ENCODE assay signal across 21 mouse cellular contexts in genomic region chr5:100837907-100838306, GRCm38 (mm10). TPM values are rescaled to one million over a fixed set of nuclear protein-coding genes. Genes with fewer than 3 reads are reported as not detected.
DNase-seq lines count a peak whose midpoint lies in the region; ATAC-seq and TF ChIP-seq lines count a peak whose summit lies in the region.
"Had no signal": no experiment of that assay in that cellular context is flagged by ENCODE, and none has a peak within 500 bp of the region (broad histone marks: within the 10 kb centered on the region; RNA-seq: fewer than 3 reads in every experiment).

No protein-coding gene starts in this region.

- peaks cover 2% of the 10 kb centered on the region for H3K4me1 ChIP-seq in heart, adult 2 months (ENCODE audit: control insufficient read depth, insufficient read depth, low read length)
- peaks cover 26% of the 10 kb centered on the region for H3K4me1 ChIP-seq in heart, embryonic 15.5 days (replicated peaks)
- no peaks in the 10 kb centered on the region for H3K4me1 ChIP-seq in intestine, embryonic 15.5 days (replicated peaks)
- H3K4me1 ChIP-seq: hindbrain, embryonic 12.5 days; midbrain, embryonic 12.5 days; neural tube, embryonic 13.5 days had no signal

- no peak for TF ChIP-seq CTCF in heart, adult 2 months (IDR thresholded peaks at IDR 0.05)

- H3K9ac ChIP-seq in heart, adult 2 months (ENCODE audit: low read depth, low read length), result no peak overlapping the region
- H3K9ac ChIP-seq in heart, embryonic 15.5 days, result no peak overlapping the region
- no peak overlapping the region for H3K9ac ChIP-seq in intestine, embryonic 15.5 days
- H3K9ac ChIP-seq: hindbrain, embryonic 12.5 days; midbrain, embryonic 12.5 days; neural tube, embryonic 13.5 days had no signal

- no peak for TF ChIP-seq POLR2A in heart, adult 2 months (IDR thresholded peaks at IDR 0.05; ENCODE audit: insufficient read depth, low read depth, low read length)

- no peak overlapping the region for H3K4me3 ChIP-seq in heart, adult 2 months
- H3K4me3 ChIP-seq in heart, embryonic 15.5 days, result no peak overlapping the region
- no peak overlapping the region for H3K4me3 ChIP-seq in intestine, embryonic 15.5 days (replicated peaks)
- H3K4me3 ChIP-seq: hindbrain, embryonic 12.5 days; midbrain, embryonic 12.5 days; neural tube, embryonic 13.5 days had no signal

- H3K27ac ChIP-seq in heart, adult 2 months, result no peak overlapping the region; the same call in 1 of the 2 replicates
- peak overlapping the region; percentile 75 for H3K27ac ChIP-seq in heart, embryonic 15.5 days
- H3K27ac ChIP-seq in intestine, embryonic 15.5 days, result no peak overlapping the region
- H3K27ac ChIP-seq: hindbrain, embryonic 12.5 days; macrophage; midbrain, embryonic 12.5 days; neural tube, embryonic 13.5 days had no signal

- no peaks in the 10 kb centered on the region; the same call in 1 of the 2 replicates for H3K9me3 ChIP-seq in heart, embryonic 15.5 days (replicated peaks)
- H3K9me3 ChIP-seq in intestine, embryonic 15.5 days, result no peaks in the 10 kb centered on the region
- H3K9me3 ChIP-seq: G1E; hindbrain, embryonic 12.5 days had no signal

- H3K36me3 ChIP-seq in heart, adult 2 months (ENCODE audit: control insufficient read depth, insufficient read depth, low read length), result no peaks in the 10 kb centered on the region
- H3K36me3 ChIP-seq in heart, embryonic 15.5 days, result no peaks in the 10 kb centered on the region; the same call in 1 of the 2 replicates
- no peaks in the 10 kb centered on the region for H3K36me3 ChIP-seq in intestine, embryonic 15.5 days
- H3K36me3 ChIP-seq: G1E; hindbrain, embryonic 12.5 days; midbrain, embryonic 12.5 days; neural tube, embryonic 13.5 days had no signal

- intact Hi-C loops in heart, adult 2 months (cut with DNase I), result no loop called here

- H3K4me2 ChIP-seq in heart, embryonic 15.5 days, result no peak overlapping the region
- H3K4me2 ChIP-seq in intestine, embryonic 15.5 days (replicated peaks), result no peak overlapping the region
- H3K4me2 ChIP-seq: hindbrain, embryonic 12.5 days; midbrain, embryonic 12.5 days; neural tube, embryonic 13.5 days had no signal

- ATAC-seq in heart, embryonic 15.5 days (replicated peaks; ENCODE audit: insufficient number of reproducible peaks, insufficient read depth, low FRiP score, low read depth), result peak; percentile 94
- peak; percentile 47; the same call in 1 of the 2 replicates for ATAC-seq in intestine, embryonic 15.5 days
- ATAC-seq: CD4-positive, CD25-positive, alpha-beta regulatory T cell, adult 4 months; forebrain, embryonic 14.5 days had no signal

- H3K79me2 ChIP-seq in heart, adult 2 months (replicated peaks; ENCODE audit: control insufficient read depth, insufficient read depth, low read length), result no peaks in the 10 kb centered on the region; the same call in 1 of the 2 replicates

- TF ChIP-seq EP300 in heart, adult 2 months (IDR thresholded peaks at IDR 0.05; ENCODE audit: insufficient read depth, low read depth, low read length), result peak; percentile 97

- 21% methylated on average over 7 of the region's 7 CpGs for WGBS in heart, adult 2 months
- WGBS in heart, embryonic 15.5 days, result 22% methylated on average over 7 of the region's 7 CpGs
- WGBS in intestine, embryonic 15.5 days, result 62% methylated on average over 7 of the region's 7 CpGs

- H3K27me3 ChIP-seq in heart, adult 2 months (ENCODE audit: control insufficient read depth, insufficient read depth, low read length), result no peaks in the 10 kb centered on the region
- no peaks in the 10 kb centered on the region for H3K27me3 ChIP-seq in heart, embryonic 15.5 days
- H3K27me3 ChIP-seq in intestine, embryonic 15.5 days (replicated peaks), result no peaks in the 10 kb centered on the region
- H3K27me3 ChIP-seq: hindbrain, embryonic 12.5 days; midbrain, embryonic 12.5 days; neural tube, embryonic 13.5 days had no signal

- DNase-seq in MN1 (ENCODE audit: low spot score) (peak; percentile 40), liver (no peak)
- DNase-seq in heart, adult 2 months, result peak; percentile 31 to 78
- no peak for DNase-seq in right cerebral cortex, postnatal 25 days
- no peak for DNase-seq in lung, postnatal 25 days (ENCODE audit: low spot score)
- DNase-seq: cerebellum, postnatal 10 days; embryo, embryonic 11 days; gastrocnemius, postnatal 25 days; kidney, adult 11 months; kidney, postnatal 10 days; lung, adult 2 months; thymus, adult 18-20 months had no signal

RNA-seq across cellular contexts. Expression of gene Gpat3, which starts 7.6 kb away (rescaled TPM):
- 10 to 100 TPM; 22.1 to 24.2 TPM for total RNA-seq in heart, adult 2 months (2021)
- 7.1 and 11.8 TPM in 2 replicates for polyA plus RNA-seq in heart, adult 2 months (2012; rRNA removed)
- 14.3 and 15.5 TPM in 2 replicates for polyA plus RNA-seq in heart, embryonic 15.5 days (2015; fragmentation: Nextera tagmentation; extraction: Ambion mirVana)
- 12.0 and 12.6 TPM in 2 replicates for polyA plus RNA-seq in intestine, embryonic 15.5 days (2015; fragmentation: Nextera tagmentation; extraction: Ambion mirVana)
- polyA plus RNA-seq: G1E had no signal

RNA-seq across cellular contexts. Expression of gene Abraxas1, which starts 17.1 kb away (rescaled TPM):
- total RNA-seq in heart, adult 2 months (2021), result 1 to 10 TPM; 8.3 to 9.0 TPM
- 6.9 and 12.5 TPM in 2 replicates for polyA plus RNA-seq in heart, adult 2 months (2012; rRNA removed)
- 31.2 and 33.9 TPM in 2 replicates for polyA plus RNA-seq in heart, embryonic 15.5 days (2015; fragmentation: Nextera tagmentation; extraction: Ambion mirVana)
- polyA plus RNA-seq in intestine, embryonic 15.5 days (2015; fragmentation: Nextera tagmentation; extraction: Ambion mirVana), result 26.7 and 30.0 TPM in 2 replicates

RNA-seq across cellular contexts. Expression of gene Mrps18c, which starts 39.5 kb away (rescaled TPM):
- 10 to 100 TPM; 77.2 to 78.2 TPM for total RNA-seq in heart, adult 2 months (2021)
- polyA plus RNA-seq in heart, adult 2 months (2012; rRNA removed), result 33.9 and 34.6 TPM in 2 replicates
- polyA plus RNA-seq in heart, embryonic 15.5 days (2015; fragmentation: Nextera tagmentation; extraction: Ambion mirVana), result 121 and 134 TPM in 2 replicates
- 169 and 172 TPM in 2 replicates for polyA plus RNA-seq in intestine, embryonic 15.5 days (2015; fragmentation: Nextera tagmentation; extraction: Ambion mirVana)

RNA-seq across cellular contexts. Expression of gene Helq, which starts 39.5 kb away (rescaled TPM):
- 1 to 10 TPM; 2.1 to 2.9 TPM for total RNA-seq in heart, adult 2 months (2021)
- 3.0 and 3.8 TPM in 2 replicates for polyA plus RNA-seq in heart, adult 2 months (2012; rRNA removed)
- 9.2 and 9.5 TPM in 2 replicates for polyA plus RNA-seq in heart, embryonic 15.5 days (2015; fragmentation: Nextera tagmentation; extraction: Ambion mirVana)
- 13.6 and 16.2 TPM in 2 replicates for polyA plus RNA-seq in intestine, embryonic 15.5 days (2015; fragmentation: Nextera tagmentation; extraction: Ambion mirVana)

Comparison
In these comparisons a context has a peak if more than half of its experiments do, and no peak if none do; other contexts are left out.
1. DNase-seq: peak in MN1 (single experiment) and heart, adult 2 months (2 of 2); none in liver (single experiment), right cerebral cortex, postnatal 25 days (single experiment) and lung, postnatal 25 days (single experiment).